Mouse (Mus musculus) frontal cortex, postnatal 10 days (tissue): Measurements from ENCODE around the gene AI854703.

Source experiments
- DNase-seq, 2 experiments: peaks; one replicate each; pipeline ENCODE4 v3.0.0; 2022; ENCODE audit warnings: low spot score in 2 of 2, mixed read lengths in 1 of 2

Gene AI854703

DNA sequence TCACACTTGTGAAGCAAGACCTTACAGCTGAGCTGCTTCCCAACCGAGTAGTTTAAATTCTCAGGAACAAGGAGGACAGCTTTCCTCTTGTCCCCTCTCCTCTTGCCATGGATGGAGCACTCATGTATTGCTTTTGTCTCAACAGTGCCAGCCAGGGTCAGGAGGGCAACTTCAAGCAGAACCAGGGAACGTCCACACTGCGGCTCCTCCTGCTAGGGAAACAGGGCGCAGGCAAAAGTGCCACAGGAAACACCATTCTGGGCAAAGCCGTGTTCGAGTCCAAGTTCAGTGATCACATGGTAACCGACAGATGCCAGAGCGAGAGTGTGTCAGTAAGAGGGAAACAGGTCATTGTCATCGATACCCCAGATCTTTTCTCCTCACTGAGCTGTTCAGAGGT lies 23.5 kb downstream of the AI854703 start:
- DNase-seq: no peak

DNA sequence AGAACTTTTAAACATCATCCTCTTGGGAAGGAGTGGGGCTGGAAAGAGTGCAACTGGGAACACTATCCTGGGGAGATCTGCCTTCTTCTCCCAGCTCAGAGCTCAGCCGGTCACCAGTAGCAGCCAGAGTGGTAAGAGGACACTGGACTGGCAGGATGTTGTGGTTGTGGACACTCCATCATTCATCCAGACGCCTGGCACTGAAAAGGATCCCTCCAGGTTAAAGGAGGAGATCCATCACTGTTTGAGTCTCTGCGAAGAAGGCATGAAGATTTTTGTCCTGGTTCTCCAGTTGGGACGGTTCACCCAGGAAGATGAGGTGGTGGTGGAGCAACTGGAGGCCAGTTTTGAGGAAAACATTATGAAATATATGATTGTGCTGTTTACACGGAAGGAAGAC lies 32.2 kb downstream of the AI854703 start:
- no peak for DNase-seq

DNA sequence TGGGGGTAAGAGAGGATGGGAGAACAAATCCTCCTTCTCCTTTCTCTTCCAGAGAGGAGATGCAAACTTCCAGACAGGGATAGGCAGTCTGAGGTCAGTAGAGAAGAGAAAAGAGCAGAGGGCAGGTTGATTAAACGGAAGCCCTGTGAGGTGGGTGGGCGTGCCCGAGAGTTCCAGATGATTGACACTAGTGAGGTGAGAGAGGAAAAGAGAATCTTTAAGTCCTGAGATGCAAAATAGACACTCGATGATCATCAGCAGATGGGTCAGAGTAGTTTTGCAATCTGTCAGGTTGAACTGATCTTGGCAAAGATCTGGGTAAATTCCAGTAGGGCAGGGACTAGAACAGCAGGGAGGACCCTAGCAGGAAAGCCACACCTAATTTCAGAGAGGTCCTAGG lies 38.2 kb downstream of the AI854703 start:
- no peak for DNase-seq

DNA sequence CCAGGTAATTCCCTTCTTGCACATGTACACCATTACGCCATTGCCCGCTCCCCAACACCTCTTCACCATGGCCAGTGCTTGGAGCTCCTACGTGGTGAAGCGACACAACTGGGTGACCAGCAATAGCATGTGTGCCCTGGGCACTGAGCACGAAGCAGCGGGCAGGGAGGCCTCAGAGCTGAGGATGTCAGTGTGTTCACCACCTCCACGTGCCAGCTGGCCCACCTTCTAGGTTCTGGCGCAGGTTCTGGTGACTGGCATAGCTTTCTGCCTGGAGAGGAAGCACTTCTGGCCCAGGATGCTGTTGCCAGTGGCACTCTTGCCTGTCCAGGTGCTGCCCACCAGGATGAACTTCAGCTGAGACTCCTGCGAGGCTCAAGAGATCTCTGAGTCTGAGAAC lies 38.9 kb downstream of the AI854703 start:
- no peak for DNase-seq

DNA sequence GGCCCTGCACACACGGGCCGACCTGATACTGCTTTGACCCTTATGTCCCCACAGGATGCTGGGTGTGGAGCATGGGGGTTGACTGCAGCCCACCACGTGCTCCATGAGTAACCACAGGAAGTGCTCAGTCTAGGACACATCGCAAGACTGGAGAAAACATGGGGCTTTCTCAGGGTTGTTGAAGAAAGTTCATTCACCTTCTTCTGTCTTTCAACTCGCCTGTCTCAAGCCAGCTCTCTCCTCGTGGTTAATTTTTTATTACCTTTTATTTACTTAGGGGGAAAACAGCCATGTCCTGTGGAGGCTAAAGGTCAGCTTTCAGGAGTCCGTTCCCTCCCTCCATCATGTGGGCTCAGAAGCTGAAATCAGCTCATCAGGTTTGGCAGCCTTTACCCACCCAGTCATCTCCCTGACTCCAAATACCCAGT lies 39.6 kb downstream of the AI854703 start:
- no peak for DNase-seq

DNA sequence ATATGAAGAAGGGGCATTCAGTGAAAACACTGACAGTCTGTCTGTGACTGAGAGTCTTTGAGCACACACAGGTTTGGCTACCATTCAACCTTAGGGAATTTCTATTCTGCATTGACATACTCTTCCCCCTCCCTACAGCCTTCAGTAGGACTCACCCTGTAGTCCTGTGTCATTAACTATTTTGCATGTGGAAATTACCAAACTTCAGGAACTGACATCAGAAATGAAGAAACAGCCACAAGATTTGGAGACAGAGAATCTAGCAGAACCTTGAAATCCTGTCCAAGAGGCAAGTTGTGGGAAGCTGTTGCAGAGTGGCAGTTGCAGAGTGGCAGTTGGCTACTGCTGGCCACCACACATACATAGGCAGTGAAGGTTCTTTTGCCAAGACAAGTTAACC lies 41.5 kb downstream of the AI854703 start:
- DNase-seq: no peak

DNA sequence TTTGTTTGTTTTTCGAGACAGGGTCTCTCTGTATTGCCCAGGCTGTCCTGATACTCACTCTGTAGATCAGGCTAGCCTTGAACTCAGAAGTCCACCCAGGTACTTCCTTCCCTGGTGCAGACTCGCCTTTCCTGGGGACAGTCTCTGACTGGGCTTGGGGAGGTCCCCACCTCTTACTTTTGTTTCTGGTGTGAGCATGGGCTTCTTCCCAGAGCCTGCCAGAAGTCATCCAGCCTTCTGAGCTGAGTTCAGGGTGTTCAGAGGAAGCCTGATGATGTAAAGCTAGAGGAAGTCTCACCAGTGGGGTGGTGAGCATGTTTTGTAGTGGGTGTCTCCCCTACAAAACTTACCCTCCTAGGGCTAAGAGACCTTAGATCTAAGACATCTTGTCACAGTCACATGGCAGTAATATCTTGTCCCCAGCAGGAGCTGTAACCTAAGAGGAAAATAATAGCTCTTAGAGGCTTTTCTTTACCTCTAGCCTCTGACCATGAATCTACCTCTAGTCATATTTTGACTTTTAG lies 42.9 kb downstream of the AI854703 start:
- DNase-seq: no peak

DNA sequence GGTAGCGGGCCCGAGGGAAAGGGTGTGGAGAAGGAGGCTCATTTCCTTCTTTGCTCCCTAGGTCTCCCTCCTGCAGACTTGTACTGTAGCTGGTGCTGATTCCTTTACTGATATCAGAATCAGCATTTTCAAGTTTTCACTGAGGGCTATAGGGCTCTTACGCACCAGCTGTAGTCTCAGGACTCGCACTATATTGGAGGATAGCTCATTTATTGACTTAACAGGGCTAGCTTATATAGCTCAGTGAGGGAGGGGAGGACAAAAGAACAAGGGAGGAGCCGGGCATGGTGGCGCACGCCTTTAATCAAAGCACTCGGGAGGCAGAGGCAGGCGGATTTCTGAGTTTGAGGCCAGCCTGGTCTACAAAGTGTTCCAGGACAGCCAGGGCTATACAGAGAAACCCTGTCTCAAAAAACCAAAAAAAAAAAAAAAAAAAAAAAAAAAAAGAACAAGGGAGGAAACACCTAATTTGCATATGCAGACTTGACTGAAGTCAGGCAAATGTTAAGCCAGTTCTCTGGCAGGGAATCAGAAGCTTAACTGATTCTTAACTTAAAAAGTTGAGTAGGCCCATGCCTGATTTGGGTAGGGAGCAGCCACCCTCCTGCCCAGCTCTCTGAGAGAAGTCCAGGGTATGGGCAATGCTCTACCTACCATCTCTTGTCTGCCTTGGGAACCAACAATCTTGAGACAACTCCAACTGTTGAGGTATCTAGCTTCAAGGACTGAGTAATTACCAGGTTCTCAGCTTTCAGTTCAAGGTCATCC lies 47.9 kb downstream of the AI854703 start:
- no peak for DNase-seq

DNA sequence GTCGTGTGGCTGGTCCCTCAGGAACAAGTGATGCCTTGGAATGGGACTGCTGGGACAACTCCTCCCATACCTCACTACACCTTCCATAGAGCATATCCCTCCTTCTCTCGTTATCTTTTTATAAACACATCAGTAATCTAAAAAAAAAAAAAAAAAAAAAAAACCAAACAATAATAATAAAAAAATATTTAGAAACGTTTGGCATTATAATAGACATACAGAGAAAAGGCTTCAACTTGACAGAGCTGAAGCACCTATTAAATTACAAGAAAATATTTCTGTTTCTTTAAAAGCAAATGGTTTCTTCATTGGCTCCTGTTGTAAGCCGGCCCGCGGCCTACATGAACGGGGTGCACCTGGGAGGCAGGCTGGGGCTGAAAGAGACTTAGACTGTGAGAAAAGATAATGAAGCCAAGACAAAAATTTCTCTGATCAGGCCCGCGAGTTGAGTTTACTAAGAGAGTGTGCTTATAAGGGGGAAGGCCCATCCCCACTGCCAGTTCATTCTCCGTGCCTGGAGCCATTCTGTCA lies 48.9 kb downstream of the AI854703 start:
- no peak for DNase-seq

DNA sequence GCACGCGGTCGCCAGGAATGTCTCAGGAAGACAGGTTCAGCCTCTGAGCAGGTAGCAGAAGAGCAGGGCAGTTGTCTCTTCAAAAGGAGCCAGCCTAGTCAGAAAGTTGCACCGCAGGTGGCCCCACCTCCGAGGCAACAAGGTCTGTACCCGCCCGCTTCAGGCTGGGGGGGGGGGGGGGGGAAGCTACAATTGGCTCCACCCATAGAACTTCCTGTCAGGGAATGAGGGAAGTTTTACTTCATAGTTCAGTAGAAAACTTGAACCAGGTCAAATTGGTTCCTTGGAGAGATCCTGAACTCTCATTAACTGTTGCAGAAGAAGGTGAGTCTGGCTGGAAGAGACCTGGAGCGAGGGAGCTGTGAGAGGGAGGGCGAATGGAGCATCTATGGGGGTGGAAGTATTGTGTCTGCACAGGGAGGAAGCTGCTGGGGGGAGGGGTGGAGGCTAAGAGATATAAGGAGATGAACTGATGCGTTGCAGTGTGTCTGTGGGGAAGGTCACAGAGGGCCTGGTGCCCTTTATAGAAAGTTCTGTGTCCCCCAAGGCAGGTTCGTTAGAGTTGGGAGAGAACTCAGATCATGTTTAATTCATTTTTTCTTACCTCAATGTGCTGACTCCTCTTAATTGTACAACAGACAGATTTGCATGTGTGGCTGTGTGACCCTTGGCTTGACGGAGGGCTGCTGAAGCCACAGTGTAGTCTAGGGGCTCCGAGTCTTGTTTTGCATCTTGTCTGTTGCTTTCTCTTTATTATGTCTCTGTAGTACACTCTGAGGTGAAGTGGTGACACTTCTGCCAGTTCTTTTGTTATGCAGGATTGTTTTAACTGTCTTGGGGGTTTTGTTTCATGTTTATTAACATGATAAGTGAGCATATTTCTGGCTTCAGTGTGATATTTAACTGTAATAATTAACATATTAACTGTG lies 49.6 kb downstream of the AI854703 start, which contains the start of gene Gimap9:
Gene Gimap9 (plus strand): TSS at position 199 of the 929 bp plus-strand sequence.
- no peak for DNase-seq

DNA sequence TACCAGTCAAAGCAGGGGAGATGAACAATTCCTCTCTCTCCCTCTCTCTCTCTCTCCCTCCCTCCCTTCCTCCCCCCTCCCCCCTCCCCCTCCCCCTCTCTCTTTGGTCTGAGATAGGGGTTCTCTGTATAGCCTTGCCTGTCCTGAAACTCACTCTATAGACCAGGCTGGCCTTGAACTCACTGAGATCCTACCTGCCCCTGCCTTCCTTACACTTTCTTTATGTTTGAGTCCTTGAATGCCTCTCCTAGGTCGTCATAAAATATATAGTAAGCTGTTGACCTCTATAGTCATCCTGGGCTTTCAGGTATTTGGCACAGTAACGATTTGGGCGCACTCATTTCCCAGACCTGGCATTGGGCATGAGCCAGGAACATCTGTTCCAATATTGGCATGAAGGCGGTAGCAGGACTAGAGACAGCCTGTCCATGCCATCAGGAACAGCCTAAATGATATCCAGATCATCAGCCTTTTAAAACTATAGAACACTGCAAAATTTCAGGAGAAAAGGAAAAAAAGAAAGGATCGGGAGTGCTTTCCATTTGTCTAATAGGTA lies 50.4 kb downstream of the AI854703 start:
- DNase-seq: no peak

DNA sequence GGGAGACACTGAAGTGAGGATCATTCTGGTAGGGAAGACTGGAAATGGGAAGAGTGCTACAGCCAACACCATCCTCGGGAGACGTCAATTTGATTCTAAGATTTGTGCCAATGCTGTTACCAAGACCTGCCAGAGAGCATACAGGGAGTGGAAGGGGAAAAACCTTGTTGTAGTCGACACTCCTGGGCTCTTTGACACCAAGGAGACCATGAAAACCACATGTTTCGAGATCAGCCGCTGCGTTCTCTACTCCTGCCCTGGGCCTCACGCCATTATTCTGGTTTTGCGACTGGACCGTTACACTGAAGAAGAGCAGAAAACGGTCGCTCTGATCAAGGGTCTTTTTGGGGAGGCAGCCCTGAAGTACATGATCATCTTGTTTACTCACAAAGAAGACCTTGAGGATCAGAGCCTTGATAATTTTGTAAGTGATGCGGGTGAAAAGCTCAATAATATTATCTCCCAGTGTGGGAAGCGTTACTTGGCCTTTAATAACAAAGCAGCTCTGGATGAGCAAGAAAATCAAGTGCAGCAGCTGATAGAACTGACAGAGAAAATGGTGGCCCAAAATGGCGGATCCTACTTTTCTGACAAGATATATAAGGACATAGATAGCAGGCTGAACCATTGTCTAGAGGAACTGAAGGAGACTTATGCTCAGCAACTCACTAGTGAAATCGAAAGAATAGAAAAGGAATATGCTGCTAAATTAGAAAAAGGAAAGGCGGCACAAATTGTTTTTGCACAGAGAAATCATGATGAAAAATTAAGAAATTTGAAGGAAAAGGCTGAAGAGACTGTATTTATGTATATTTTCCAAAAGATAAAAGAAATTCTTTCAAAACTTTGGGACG lies 51.2 kb downstream of the AI854703 start:
- no peak for DNase-seq

DNA sequence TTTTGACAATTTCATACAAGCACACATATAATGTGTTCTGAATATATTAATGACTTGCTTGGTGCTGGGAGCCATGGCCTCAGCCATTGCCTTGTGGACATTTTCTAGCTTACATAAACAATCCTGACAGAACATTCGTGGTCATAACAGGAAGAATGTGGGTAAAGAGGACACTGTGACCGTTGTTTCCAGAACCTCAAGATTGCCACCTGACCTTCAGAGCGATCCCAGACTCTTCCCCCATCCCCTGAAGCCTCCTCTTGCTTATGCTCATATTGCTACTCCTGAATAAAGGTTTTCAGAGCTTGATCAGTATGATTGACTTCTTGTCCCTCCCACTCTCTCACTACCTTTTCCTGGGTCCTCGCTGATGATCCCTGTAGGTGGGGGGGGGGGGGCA lies 51.8 kb downstream of the AI854703 start:
- DNase-seq: no peak

DNA sequence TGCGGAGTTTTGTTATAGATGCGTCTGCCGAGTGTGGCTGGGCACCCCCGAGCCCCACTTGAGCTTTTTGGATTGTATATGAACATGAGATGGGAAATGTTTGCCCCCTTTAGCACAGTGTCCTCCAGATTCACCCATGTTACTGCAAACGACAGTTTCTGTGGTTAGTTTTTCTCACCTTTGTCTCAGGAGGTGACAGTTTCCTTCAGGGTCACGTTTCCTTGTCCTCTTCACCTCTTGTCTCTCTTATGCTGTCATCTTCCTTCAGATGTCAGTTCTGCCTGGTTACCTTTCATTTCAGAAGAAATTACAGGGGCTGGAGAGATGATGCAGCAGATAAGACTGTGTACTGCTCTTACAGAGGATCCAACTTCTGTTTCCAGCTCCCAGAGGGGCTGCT lies 53.1 kb downstream of the AI854703 start:
- no peak for DNase-seq

DNA sequence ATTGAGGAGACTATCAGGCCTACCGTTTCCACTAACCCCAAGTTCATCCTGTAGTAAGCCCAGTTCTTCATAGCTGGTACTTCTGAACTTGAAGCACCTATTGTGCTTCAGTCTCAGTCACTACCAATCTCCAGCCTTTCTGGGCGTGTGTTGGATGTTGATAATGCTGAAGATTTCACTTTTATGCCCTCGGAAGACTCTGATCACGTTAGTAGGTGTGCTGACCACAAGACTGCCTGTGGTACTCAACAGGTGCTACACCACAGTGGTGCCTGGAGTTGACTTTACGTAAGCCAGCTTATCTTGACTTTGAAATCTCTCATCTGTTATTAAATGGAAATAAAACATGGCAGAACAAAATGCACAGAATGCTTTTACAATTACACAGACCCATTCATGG lies 53.9 kb downstream of the AI854703 start:
- DNase-seq: no peak

DNA sequence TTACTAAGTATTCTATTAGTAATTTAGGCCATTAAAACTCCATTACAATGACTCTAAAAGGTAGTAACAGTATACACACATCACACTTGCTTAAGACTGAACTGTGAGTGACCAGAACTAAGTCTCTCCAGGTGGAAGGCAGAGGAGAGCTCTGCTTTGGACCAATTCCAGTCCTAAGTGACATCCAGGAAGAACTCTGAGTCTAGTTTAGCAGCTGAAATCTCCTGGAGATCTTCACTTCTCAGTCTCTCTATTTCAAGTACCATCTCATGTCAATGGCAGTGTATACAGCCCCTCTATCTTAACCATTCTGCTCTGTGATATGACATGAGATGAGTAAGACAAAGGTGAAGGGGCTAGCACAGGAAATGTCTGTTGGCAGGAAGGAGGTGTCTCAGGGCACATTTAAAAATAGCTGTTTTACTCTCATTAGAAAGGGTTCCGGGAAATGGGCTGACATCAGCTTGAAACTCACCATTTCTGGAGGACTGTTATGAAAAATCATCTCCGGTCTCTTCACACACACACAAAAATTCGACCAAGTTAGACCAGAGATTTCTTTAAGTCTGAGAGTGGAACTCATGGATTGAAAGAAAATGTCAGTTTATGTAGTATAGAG lies 55.0 kb downstream of the AI854703 start:
- DNase-seq: no peak

DNA sequence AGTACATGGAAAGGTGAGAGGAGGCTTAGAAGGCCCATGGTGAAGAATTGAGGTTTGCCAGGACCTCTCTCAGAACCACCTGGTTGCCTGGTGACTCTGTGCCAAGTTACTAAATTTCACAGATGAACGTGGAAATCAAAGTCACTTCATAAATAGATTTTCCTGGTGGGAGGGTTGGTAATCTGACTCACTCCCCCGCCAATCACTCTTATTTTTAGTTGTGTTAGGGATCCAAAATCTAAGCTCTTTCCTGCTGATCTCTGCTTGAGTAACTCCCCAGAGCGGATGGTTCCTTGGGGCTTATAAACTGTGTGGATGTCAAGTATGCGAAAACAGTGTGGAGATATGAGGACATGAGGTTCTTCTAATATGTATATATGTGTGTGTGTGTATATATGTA lies 55.7 kb downstream of the AI854703 start:
- no peak for DNase-seq
